Mouse (Mus musculus) heart, postnatal 0 days (tissue): ENCODE results near the gene Spata1.

Experiments used
- CTCF ChIP-seq: IDR thresholded peaks from 2 replicates; pipeline ENCODE4 v1.5.1; 2016; ENCODE audit warnings: antibody characterized with exemption, control low read depth, low read depth
- EP300 ChIP-seq: IDR thresholded peaks from 2 replicates; pipeline ENCODE4 v1.6.1; 2016; ENCODE audit warnings: antibody characterized with exemption, low read depth

DNA sequence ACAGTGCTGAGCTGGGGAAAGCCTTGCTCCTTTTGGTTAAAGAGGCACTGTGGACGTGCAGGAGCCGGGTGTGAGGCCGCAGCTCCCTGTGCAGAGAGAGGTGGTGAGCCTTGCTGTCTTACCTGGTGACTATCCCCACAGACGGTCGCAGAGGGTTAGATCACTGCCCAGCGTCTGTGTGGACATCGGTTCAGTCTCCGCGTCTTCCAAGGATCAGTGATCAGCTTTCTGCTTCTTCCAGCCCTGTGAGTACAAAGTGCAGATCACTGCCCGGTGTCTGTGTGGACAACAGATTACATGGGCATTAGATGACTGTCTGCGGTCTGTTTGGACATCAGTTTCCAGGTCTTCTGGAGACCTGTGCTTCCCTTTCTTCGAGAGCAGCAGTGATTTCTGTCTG, 85.0 kb downstream of the Spata1 start:
- TF ChIP-seq EP300 = no peak
- TF ChIP-seq CTCF = no peak
